In the genomic region with DNA sequence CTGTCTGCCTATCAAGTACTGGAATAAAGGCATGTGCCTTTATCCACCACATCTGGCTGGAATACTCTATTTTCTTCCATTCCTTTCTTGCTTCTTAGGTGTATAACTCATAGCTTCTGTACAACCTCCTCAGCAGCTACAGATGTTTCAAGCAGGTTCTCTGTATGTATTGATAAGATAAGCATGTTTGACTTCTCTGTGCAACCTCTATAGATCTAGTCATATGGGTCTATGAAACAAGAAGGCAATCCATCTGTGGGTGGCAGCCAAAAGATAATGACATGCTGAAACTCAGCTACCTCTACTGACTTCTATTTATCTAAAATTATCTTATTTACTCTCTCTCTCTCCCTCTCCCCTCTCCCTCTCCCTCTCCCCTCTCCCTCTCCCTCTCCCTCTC, we compare ENCODE assay signal across 35 mouse cellular contexts.
DNase-seq lines count a peak whose midpoint lies in the region; ATAC-seq and TF ChIP-seq lines count a peak whose summit lies in the region.
"Had no signal": no experiment of that assay in that cellular context is flagged by ENCODE, and none has a peak within 500 bp of the region (broad histone marks: within the 10 kb centered on the region; RNA-seq: fewer than 3 reads in every experiment).

No protein-coding gene starts in this region.

- ATAC-seq in intestine, embryonic 15.5 days: peak; percentile 36; the same call in 1 of the 2 replicates
- ATAC-seq in intestine, postnatal 0 days: no peak
- peak; percentile 73 for ATAC-seq in erythroblast, adult 5-6 weeks (replicated peaks; ENCODE audit: low FRiP score, poor library complexity, severe bottlenecking)
- ATAC-seq in liver, embryonic 14.5 days (ENCODE audit: insufficient read depth): peak; percentile 93
- ATAC-seq in megakaryocyte-erythroid progenitor cell, adult 5-6 weeks (replicated peaks; ENCODE audit: low FRiP score, low TSS enrichment, poor library complexity, severe bottlenecking): peak; percentile 94
- no peak for ATAC-seq in midbrain, embryonic 14.5 days (ENCODE audit: low FRiP score, low TSS enrichment)
- no peak for ATAC-seq in forebrain, embryonic 15.5 days (replicated peaks)
- ATAC-seq: forebrain, embryonic 16.5 days; midbrain, embryonic 16.5 days had no signal

- peak; percentile 16 to 24 (median 20) for DNase-seq in liver, embryonic 14.5 days (ENCODE audit: low read depth in 3 of 3, low spot score in 3 of 3)
- no peak for DNase-seq in midbrain, embryonic 14.5 days
- no peak for DNase-seq in spleen, postnatal 10 days (ENCODE audit: low spot score in 2 of 2)
- DNase-seq: adrenal gland, adult 8-10 months; cerebellum, adult 18-20 months; cerebellum, postnatal 10 days; gastrocnemius, adult 2 months; gastrocnemius, postnatal 36 days; heart, adult 18-20 months; heart, postnatal 36 days; kidney, adult 18-20 months; kidney, postnatal 25 days; lung, adult 2 months; lung, postnatal 10 days; right cerebral cortex, postnatal 4 days; thymus, adult 2 months had no signal

- no peak overlapping the region for H3K4me2 ChIP-seq in intestine, embryonic 15.5 days (replicated peaks)
- no peak overlapping the region for H3K4me2 ChIP-seq in intestine, postnatal 0 days (replicated peaks; ENCODE audit: low read depth)
- no peak overlapping the region for H3K4me2 ChIP-seq in liver, embryonic 14.5 days (ENCODE audit: low read depth)
- no peak overlapping the region for H3K4me2 ChIP-seq in midbrain, embryonic 14.5 days (ENCODE audit: low read length)
- no peak overlapping the region for H3K4me2 ChIP-seq in forebrain, embryonic 15.5 days (replicated peaks)
- H3K4me2 ChIP-seq: embryonic facial prominence, embryonic 15.5 days; heart, embryonic 11.5 days; hindbrain, embryonic 13.5 days; kidney, embryonic 15.5 days; limb, embryonic 13.5 days; neural tube, embryonic 12.5 days had no signal

- no peaks in the 10 kb centered on the region for H3K36me3 ChIP-seq in intestine, embryonic 15.5 days
- H3K36me3 ChIP-seq in intestine, postnatal 0 days (ENCODE audit: control insufficient read depth, insufficient read depth): no peaks in the 10 kb centered on the region
- H3K36me3 ChIP-seq in liver, embryonic 14.5 days (replicated peaks; ENCODE audit: control insufficient read depth, insufficient read depth, low read depth): no peaks in the 10 kb centered on the region
- no peaks in the 10 kb centered on the region for H3K36me3 ChIP-seq in midbrain, embryonic 14.5 days (ENCODE audit: control insufficient read depth, insufficient read depth, low read length)
- H3K36me3 ChIP-seq in forebrain, embryonic 15.5 days: no peaks in the 10 kb centered on the region
- H3K36me3 ChIP-seq: embryonic facial prominence, embryonic 10.5 days; embryonic facial prominence, embryonic 15.5 days; hindbrain, embryonic 13.5 days; kidney, embryonic 15.5 days; limb, embryonic 13.5 days; midbrain, embryonic 10.5 days; neural tube, embryonic 12.5 days had no signal

- no peak for TF ChIP-seq CTCF in intestine, postnatal 0 days (IDR thresholded peaks at IDR 0.05; ENCODE audit: low read depth)
- no peak for TF ChIP-seq CTCF in liver, embryonic 14.5 days (IDR thresholded peaks at IDR 0.05; ENCODE audit: low read depth)

- no peaks in the 10 kb centered on the region for H3K9me3 ChIP-seq in intestine, embryonic 15.5 days
- H3K9me3 ChIP-seq in intestine, postnatal 0 days (ENCODE audit: control insufficient read depth): no peaks in the 10 kb centered on the region
- no peaks in the 10 kb centered on the region for H3K9me3 ChIP-seq in liver, embryonic 14.5 days (ENCODE audit: control insufficient read depth, low read length)
- no peaks in the 10 kb centered on the region for H3K9me3 ChIP-seq in midbrain, embryonic 14.5 days (ENCODE audit: control insufficient read depth, low read length)
- no peaks in the 10 kb centered on the region for H3K9me3 ChIP-seq in forebrain, embryonic 15.5 days
- H3K9me3 ChIP-seq: embryonic facial prominence, embryonic 10.5 days; embryonic facial prominence, embryonic 15.5 days; hindbrain, embryonic 13.5 days; kidney, embryonic 15.5 days; limb, embryonic 13.5 days; midbrain, embryonic 10.5 days; neural tube, embryonic 12.5 days had no signal

- no peak overlapping the region for H3K9ac ChIP-seq in intestine, embryonic 15.5 days
- no peak overlapping the region for H3K9ac ChIP-seq in intestine, postnatal 0 days (ENCODE audit: low read depth, low read length)
- no peak overlapping the region for H3K9ac ChIP-seq in liver, embryonic 14.5 days (replicated peaks)
- no peak overlapping the region for H3K9ac ChIP-seq in midbrain, embryonic 14.5 days (replicated peaks; ENCODE audit: low read length)
- no peak overlapping the region for H3K9ac ChIP-seq in forebrain, embryonic 15.5 days (replicated peaks)
- H3K9ac ChIP-seq: embryonic facial prominence, embryonic 15.5 days; hindbrain, embryonic 13.5 days; kidney, embryonic 15.5 days; limb, embryonic 13.5 days; neural tube, embryonic 12.5 days had no signal

- H3K27ac ChIP-seq in intestine, embryonic 15.5 days: no peak overlapping the region
- no peak overlapping the region for H3K27ac ChIP-seq in intestine, postnatal 0 days (ENCODE audit: low read depth, low read length)
- H3K27ac ChIP-seq in liver, embryonic 14.5 days: no peak overlapping the region
- H3K27ac ChIP-seq in midbrain, embryonic 14.5 days (replicated peaks; ENCODE audit: low read depth, low read length): no peak overlapping the region
- H3K27ac ChIP-seq in forebrain, embryonic 15.5 days (replicated peaks): no peak overlapping the region
- H3K27ac ChIP-seq: embryonic facial prominence, embryonic 10.5 days; embryonic facial prominence, embryonic 15.5 days; gastrocnemius, adult 2 months; hindbrain, embryonic 13.5 days; kidney, embryonic 15.5 days; left cerebral cortex, adult 2 months; limb, embryonic 13.5 days; macrophage; midbrain, embryonic 10.5 days; neural tube, embryonic 12.5 days had no signal

- H3K4me1 ChIP-seq in intestine, embryonic 15.5 days (replicated peaks): no peaks in the 10 kb centered on the region
- no peaks in the 10 kb centered on the region for H3K4me1 ChIP-seq in intestine, postnatal 0 days (replicated peaks; ENCODE audit: control insufficient read depth, insufficient read depth, low read length)
- H3K4me1 ChIP-seq in liver, embryonic 14.5 days (replicated peaks; ENCODE audit: control insufficient read depth in 2 of 2, insufficient read depth in 2 of 2, low read length in 1 of 2): peaks cover 5 to 13% of the 10 kb centered on the region in 2 experiments; a peak in 3 of 4 replicates
- no peaks in the 10 kb centered on the region for H3K4me1 ChIP-seq in midbrain, embryonic 14.5 days (ENCODE audit: control insufficient read depth, insufficient read depth, low read length)
- H3K4me1 ChIP-seq in forebrain, embryonic 15.5 days: no peaks in the 10 kb centered on the region
- H3K4me1 ChIP-seq: embryonic facial prominence, embryonic 10.5 days; embryonic facial prominence, embryonic 15.5 days; hindbrain, embryonic 13.5 days; kidney, embryonic 15.5 days; limb, embryonic 13.5 days; midbrain, embryonic 10.5 days; neural tube, embryonic 12.5 days had no signal

- peak; percentile 73 for TF ChIP-seq EP300 in liver, embryonic 14.5 days (IDR thresholded peaks at IDR 0.05; ENCODE audit: low read depth)

- H3K27me3 ChIP-seq in intestine, embryonic 15.5 days (replicated peaks): no peaks in the 10 kb centered on the region
- no peaks in the 10 kb centered on the region for H3K27me3 ChIP-seq in intestine, postnatal 0 days (replicated peaks; ENCODE audit: control insufficient read depth, insufficient read depth, low read length)
- no peaks in the 10 kb centered on the region for H3K27me3 ChIP-seq in liver, embryonic 14.5 days (ENCODE audit: control insufficient read depth, insufficient read depth, low read length)
- H3K27me3 ChIP-seq in midbrain, embryonic 14.5 days (ENCODE audit: control insufficient read depth, insufficient read depth, low read length): no peaks in the 10 kb centered on the region
- H3K27me3 ChIP-seq in forebrain, embryonic 15.5 days: no peaks in the 10 kb centered on the region
- H3K27me3 ChIP-seq: CH12.LX; embryonic facial prominence, embryonic 15.5 days; hindbrain, embryonic 13.5 days; kidney, embryonic 15.5 days; limb, embryonic 13.5 days; neural tube, embryonic 12.5 days had no signal

- no peak overlapping the region for H3K4me3 ChIP-seq in intestine, embryonic 15.5 days (replicated peaks)
- no peak overlapping the region for H3K4me3 ChIP-seq in intestine, postnatal 0 days (ENCODE audit: low read depth, low read length)
- no peak overlapping the region for H3K4me3 ChIP-seq in liver, embryonic 14.5 days (ENCODE audit: insufficient read depth in 1 of 2, low read depth in 2 of 2, low read length in 2 of 2)
- H3K4me3 ChIP-seq in midbrain, embryonic 14.5 days (replicated peaks; ENCODE audit: low read depth, low read length): no peak overlapping the region
- no peak overlapping the region for H3K4me3 ChIP-seq in forebrain, embryonic 15.5 days
- H3K4me3 ChIP-seq: embryonic facial prominence, embryonic 10.5 days; embryonic facial prominence, embryonic 15.5 days; gastrocnemius, adult 2 months; hindbrain, embryonic 13.5 days; kidney, embryonic 15.5 days; left cerebral cortex, adult 2 months; limb, embryonic 13.5 days; midbrain, embryonic 10.5 days; myocyte; neural tube, embryonic 12.5 days had no signal

Comparison
In these comparisons a context has a peak if more than half of its experiments do, and no peak if none do; other contexts are left out.
1. ATAC-seq: peak in intestine, embryonic 15.5 days (single experiment), erythroblast, adult 5-6 weeks (single experiment), liver, embryonic 14.5 days (single experiment) and megakaryocyte-erythroid progenitor cell, adult 5-6 weeks (single experiment); none in intestine, postnatal 0 days (single experiment), midbrain, embryonic 14.5 days (single experiment) and forebrain, embryonic 15.5 days (single experiment).
2. DNase-seq: peak in liver, embryonic 14.5 days (3 of 3); none in midbrain, embryonic 14.5 days (single experiment) and spleen, postnatal 10 days (0 of 2).